Mouse (Mus musculus) ES-E14 (cell line): ENCODE data around the gene Rhox6.

Source experiments
- ZC3H11A ChIP-seq: IDR thresholded peaks from 2 replicates; pipeline ENCODE4 v1.6.1; 2012; ENCODE audit warnings: low read depth, mild to moderate bottlenecking, inconsistent platforms, low read length, borderline replicate concordance
- ZNF384 ChIP-seq: IDR thresholded peaks from 2 replicates; pipeline ENCODE4 v1.6.1; 2012; ENCODE audit warnings: low read depth, low read length, inconsistent platforms

DNA sequence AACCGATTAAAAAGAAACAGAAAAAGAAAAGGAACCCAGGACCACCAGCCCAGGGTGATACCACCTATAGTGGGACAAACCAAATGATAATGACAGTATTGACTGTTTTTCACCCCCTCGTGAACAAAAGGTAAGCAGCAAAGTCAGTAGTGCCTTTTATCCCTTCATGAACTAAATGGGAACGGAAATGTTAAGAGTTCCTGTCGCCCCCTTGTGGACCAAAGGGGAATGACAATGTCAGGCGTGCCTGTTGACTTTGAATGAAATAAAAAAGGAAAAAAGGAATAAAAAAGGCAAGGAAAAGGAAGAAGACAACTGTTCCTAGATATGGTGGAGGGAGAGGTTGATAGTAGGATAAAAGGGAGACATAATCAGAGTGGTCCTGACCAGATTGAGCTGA, 15.5 kb upstream of the Rhox6 start:
- TF ChIP-seq ZC3H11A, result no peak
- no peak for TF ChIP-seq ZNF384
